Mouse (Mus musculus) lung, postnatal 0 days (tissue): ENCODE data around the gene Nacc1. TPM values are rescaled to one million over a fixed set of nuclear protein-coding genes. Genes with fewer than 3 reads are reported as not detected.

ENCODE experiments used
- ATAC-seq: fragments of 200-750 bp; cut with Nextera tagmentation; 2 replicates; pipeline ENCODE4 v1.8.0; 2017; ENCODE audit warnings: moderate library complexity
- DNase-seq: peaks from one replicate; pipeline ENCODE4 v3.0.0-alpha.2; 2016; ENCODE audit warnings: low spot score
- H3K27ac ChIP-seq: fragments of 300-500 bp; sonication (generic); 2 replicates; pipeline ENCODE4 v1.5.1; 2014; ENCODE audit warnings: antibody characterized with exemption, mild to moderate bottlenecking, low read length, mixed read lengths
- H3K27me3 ChIP-seq: fragments of 300-500 bp; sonication (generic); replicated peaks from 2 replicates; pipeline ENCODE4 v1.6.1; 2014; ENCODE audit warnings: low read length, mixed read lengths; ENCODE audit not compliant: insufficient read depth
- H3K36me3 ChIP-seq: fragments of 300-500 bp; sonication (generic); 2 replicates; pipeline ENCODE4 v1.6.1; 2014; ENCODE audit warnings: low read length, mixed read lengths; ENCODE audit not compliant: insufficient read depth
- H3K4me1 ChIP-seq: fragments of 300-500 bp; sonication (generic); 2 replicates; pipeline ENCODE4 v1.6.1; 2014; ENCODE audit warnings: antibody characterized with exemption, low read depth, low read length, mixed read lengths; ENCODE audit not compliant: insufficient read depth
- H3K4me2 ChIP-seq: fragments of 300-500 bp; sonication (generic); replicated peaks from 2 replicates; pipeline ENCODE4 v1.6.1; 2014; ENCODE audit warnings: low read depth, mild to moderate bottlenecking, low read length, moderate library complexity, mixed read lengths
- H3K4me3 ChIP-seq: fragments of 300-500 bp; sonication (generic); 2 replicates; pipeline ENCODE4 v1.5.1; 2014; ENCODE audit warnings: low read depth, low read length
- H3K9ac ChIP-seq: fragments of 300-500 bp; sonication (generic); replicated peaks from 2 replicates; pipeline ENCODE4 v1.6.1; 2014; ENCODE audit warnings: low read depth, mild to moderate bottlenecking
- H3K9me3 ChIP-seq: fragments of 300-500 bp; sonication (generic); 2 replicates; pipeline ENCODE4 v1.6.1; 2016; ENCODE audit warnings: low read length, mixed read lengths
- CTCF ChIP-seq: IDR thresholded peaks from 2 replicates; pipeline ENCODE4 v1.5.1; 2016; ENCODE audit warnings: antibody characterized with exemption, mild to moderate bottlenecking
- EP300 ChIP-seq: IDR thresholded peaks from 2 replicates; pipeline ENCODE4 v1.6.1; 2016; ENCODE audit warnings: antibody characterized with exemption, mild to moderate bottlenecking, control low read depth
- WGBS: fragments of 180-500 bp; shearing (Covaris S2); extraction: QIAGEN DNeasy Blood & Tissue Kit; methylation state at CpG from one replicate; pipeline ENCODE4 v1.1.7; 2014; 5-methylcytosine and 5-hydroxymethylcytosine counted together
- polyA plus RNA-seq: library from polyadenylated mRNA; unstranded; fragments of >200 nt; fragmentation: Nextera tagmentation; extraction: Ambion mirVana; gene quantifications from 2 replicates; pipeline ENCODE4 v1.2.1, GENCODE M21; 2015

Gene Nacc1
- polyA plus RNA-seq, 1 experiment from 2014 or later, result 7.4 TPM

DNA sequence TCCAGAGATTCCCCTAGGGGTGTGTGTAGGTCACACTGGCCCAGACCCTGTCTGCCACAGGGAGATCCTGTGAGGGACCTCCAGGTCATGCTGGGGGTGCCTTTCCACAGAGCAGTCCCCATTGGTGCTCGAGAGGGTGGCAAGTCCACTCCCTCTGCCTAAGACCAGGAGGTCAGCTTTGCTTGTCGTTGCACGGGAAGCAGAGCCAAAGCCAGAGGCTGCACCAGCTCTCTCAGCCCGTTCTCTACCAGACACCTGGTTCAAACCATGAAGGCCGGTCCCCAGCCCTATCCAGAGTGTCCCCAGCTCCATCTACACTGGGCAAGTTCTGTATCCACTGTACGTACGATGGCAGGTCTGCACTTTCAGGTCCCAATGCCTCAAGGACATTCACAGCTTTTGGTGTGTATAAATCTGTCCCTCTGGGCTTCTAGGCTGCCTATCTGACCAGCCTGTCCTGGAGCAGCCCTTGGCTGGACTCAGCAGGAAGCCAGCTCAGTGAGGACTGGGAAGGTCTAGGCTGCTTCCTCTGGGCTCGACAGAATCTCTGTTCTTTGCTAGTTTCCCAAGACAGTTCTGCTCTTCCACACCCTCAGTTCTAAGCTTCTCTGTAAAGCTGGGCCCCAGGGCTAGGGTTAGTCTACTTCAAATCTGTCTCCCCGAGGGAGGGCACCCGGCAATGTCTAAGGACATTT, 37.7 kb upstream of the Nacc1 start:
- WGBS, result 50% methylated on average over 10 of the region's 10 CpGs
- 0 out of 2 replicates have a peak, but pooled peaks have one; percentile 0 for ATAC-seq
- Histone ChIP-seq H3K4me3 (no peak overlapping the region), H3K27ac (peak overlapping the region; percentile 57), H3K4me2 (no peak overlapping the region), H3K36me3 (peaks cover 16% of the 10 kb centered on the region), H3K27me3 (no peaks in the 10 kb centered on the region), H3K4me1 (peaks cover 40% of the 10 kb centered on the region), H3K9me3 (no peaks in the 10 kb centered on the region), H3K9ac (0 out of 2 replicates have a peak overlapping the region, but pooled peaks have one; percentile 16)
- no peak for TF ChIP-seq CTCF
- no peak for TF ChIP-seq EP300
- DNase-seq, result no peak

DNA sequence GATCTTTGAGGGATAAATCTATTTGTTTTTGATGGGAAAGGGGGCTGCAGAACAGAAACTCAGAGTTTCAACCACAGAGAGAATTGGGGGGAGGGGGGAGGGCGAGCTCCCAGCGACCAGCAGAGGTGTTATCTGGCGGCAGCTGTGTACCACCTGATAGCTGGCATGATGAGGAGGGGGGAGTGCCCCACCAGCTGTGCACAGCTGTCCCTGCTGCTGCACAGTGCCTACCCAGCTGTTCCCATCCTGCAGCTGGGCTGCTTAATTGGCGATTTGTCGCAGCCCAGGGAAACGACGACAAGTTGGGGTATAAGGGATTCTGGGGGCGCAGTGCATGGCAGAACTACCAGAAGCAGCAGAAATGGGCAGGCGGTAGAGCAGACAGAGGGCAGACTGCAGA, 37.0 kb upstream of the Nacc1 start:
- H3K4me3 ChIP-seq, result no peak overlapping the region
- H3K36me3 ChIP-seq, result peaks cover 17% of the 10 kb centered on the region
- DNase-seq (no peak), ATAC-seq (no peak)
- H3K9me3 ChIP-seq, result no peaks in the 10 kb centered on the region
- H3K27ac ChIP-seq, result no peak overlapping the region
- no peak overlapping the region for H3K9ac ChIP-seq
- H3K4me2 ChIP-seq, result no peak overlapping the region
- peaks cover 36% of the 10 kb centered on the region for H3K4me1 ChIP-seq
- no peaks in the 10 kb centered on the region for H3K27me3 ChIP-seq
- 58% methylated on average over 9 of the region's 9 CpGs for WGBS
- TF ChIP-seq CTCF (no peak), EP300 (no peak)

DNA sequence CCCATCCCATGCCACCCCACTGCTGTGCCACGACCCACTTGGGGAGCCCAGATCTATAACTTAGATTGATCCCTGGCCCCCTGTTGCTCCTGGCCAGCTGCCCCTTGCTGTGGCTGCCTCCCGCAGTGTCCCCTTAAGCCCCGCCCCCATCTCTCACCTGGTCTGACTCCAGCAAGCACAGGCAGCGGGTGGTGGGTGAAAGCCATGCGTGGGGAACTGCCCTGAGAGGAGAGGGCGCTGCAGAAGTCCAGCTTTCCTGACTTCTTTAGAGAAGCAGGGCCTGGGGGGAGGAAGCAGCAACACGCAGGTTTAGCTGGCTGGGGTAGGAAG, 35.9 kb upstream of the Nacc1 start:
- ATAC-seq, result no peak
- Histone ChIP-seq H3K36me3 (peaks cover 17% of the 10 kb centered on the region), H3K9me3 (no peaks in the 10 kb centered on the region), H3K4me1 (peaks cover 36% of the 10 kb centered on the region), H3K27ac (peak overlapping the region; percentile 3), H3K27me3 (no peaks in the 10 kb centered on the region), H3K4me3 (no peak overlapping the region), H3K4me2 (peak overlapping the region; percentile 25), H3K9ac (no peak overlapping the region)
- 25% methylated on average over 7 of the region's 7 CpGs for WGBS
- TF ChIP-seq EP300, result no peak
- no peak for TF ChIP-seq CTCF
- no peak for DNase-seq

DNA sequence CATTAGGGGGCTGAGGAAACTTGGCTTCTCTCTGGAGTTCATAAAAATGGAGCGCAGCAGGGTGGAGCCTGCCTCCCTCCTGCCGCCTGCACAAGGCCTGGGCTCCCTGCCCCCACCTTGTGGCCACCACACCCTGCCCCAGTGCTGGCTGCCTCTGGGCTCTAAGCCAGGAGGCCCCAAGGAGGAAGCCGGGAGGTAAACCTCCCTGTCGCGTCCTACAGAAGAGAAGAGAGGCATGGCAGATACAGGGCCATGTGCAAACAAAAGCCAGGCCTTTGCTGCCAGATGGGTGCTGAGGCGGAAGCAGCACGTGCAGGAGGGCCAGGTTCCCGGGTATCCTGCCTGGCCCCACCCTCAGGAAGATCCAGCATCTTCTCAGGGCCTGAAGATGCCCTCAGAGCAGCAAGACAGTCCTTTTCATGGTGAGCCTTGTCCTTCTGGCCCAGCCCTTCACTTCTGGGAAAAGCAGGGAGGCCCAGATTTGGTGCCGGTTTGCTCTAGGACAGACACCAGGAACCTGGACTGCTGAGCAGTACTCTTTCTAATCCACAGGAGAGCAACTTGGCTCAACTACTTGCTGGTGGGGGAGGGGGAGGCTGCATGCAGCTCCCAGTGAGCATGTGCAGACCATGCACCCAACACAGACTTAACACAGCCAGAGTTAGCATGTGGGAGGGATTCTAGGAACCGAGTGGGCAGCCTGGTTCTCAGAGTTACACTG, 35.3 kb upstream of the Nacc1 start, which contains the start of gene G430095P16Rik:
Gene G430095P16Rik, plus strand, starts transcription at position 158 of the 721 bp plus-strand sequence.
- no peaks in the 10 kb centered on the region for H3K9me3 ChIP-seq
- H3K36me3 ChIP-seq, result peaks cover 17% of the 10 kb centered on the region
- peaks cover 36% of the 10 kb centered on the region for H3K4me1 ChIP-seq
- DNase-seq (peak; percentile 93), ATAC-seq (peak; percentile 90)
- H3K27ac ChIP-seq, result peak within 1 kb of the TSS; percentile 3
- TF ChIP-seq EP300 (peak; percentile 77), CTCF (peak; percentile 70)
- H3K4me2 ChIP-seq, result peak within 1 kb of the TSS; percentile 25
- no peak within 1 kb of the TSS for H3K9ac ChIP-seq
- WGBS, result 6% methylated on average over 10 of the region's 10 CpGs
- no peaks in the 10 kb centered on the region for H3K27me3 ChIP-seq
- no peak within 1 kb of the TSS for H3K4me3 ChIP-seq

DNA sequence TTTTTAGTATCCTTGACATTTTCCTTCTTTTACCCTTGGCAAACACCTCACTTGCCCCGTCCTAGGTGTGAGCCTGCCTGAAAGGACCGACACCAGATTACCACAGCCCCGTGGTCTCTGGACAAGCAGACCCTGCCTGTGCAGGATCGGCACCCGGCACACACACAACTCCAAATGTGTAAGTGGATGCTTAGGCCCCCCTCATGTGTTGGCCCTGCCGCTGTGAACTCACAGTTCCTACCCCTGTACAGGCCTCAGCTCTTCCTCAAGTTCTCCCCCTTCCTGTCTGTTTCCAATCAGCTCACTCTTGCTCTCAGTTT, 34.8 kb upstream of the Nacc1 start:
- ATAC-seq, result no peak
- Histone ChIP-seq H3K9me3 (no peaks in the 10 kb centered on the region), H3K4me2 (no peak overlapping the region), H3K4me3 (no peak overlapping the region), H3K36me3 (peaks cover 20% of the 10 kb centered on the region), H3K27me3 (no peaks in the 10 kb centered on the region), H3K9ac (no peak overlapping the region), H3K4me1 (peaks cover 36% of the 10 kb centered on the region), H3K27ac (peak overlapping the region; percentile 3)
- no peak for DNase-seq
- 32% methylated on average over 6 of the region's 6 CpGs for WGBS
- TF ChIP-seq EP300, result no peak
- no peak for TF ChIP-seq CTCF

DNA sequence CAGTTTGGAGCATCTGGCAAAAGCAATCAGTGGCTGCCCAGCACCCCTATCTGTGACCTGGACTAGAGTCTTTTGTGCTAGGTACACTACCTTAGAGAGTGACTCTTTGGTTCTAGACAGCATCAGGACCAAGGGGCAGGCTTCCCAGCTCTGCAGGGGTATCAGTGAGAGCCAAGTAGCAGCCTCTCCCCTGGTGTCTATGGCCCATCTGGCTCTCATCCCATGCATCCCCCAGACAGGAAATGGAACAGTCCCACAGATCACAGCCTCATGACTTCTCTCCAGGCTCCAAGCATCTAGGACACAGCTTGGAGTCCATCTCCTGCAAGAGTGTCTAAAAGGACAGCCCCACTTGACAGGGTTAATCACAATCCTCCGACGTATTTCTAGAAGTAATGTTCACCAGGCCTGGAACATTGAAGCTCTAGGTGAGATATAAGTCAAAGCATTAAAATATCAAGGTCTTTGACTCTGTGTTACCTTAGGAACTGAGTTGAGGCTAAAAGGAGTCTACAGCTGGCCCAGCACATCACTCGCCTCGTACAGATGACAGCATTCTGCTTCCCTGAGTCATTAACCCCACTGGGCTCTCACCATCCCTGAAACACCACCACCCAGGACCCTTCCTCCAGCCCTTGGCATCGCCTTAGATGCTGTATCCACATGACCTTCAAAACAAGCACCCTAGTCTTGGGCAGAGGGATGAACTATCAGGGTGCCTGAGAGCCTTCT, 31.5 kb upstream of the Nacc1 start:
- DNase-seq (no peak), ATAC-seq (no peak)
- H3K4me2 ChIP-seq, result no peak overlapping the region
- peaks cover 13% of the 10 kb centered on the region; the same call in 1 of the 2 replicates for H3K36me3 ChIP-seq
- H3K27ac ChIP-seq, result no peak overlapping the region
- no peak overlapping the region for H3K4me3 ChIP-seq
- WGBS, result 80% methylated on average over 5 of the region's 5 CpGs
- no peaks in the 10 kb centered on the region for H3K27me3 ChIP-seq
- H3K4me1 ChIP-seq, result peaks cover 19% of the 10 kb centered on the region
- no peak overlapping the region for H3K9ac ChIP-seq
- no peaks in the 10 kb centered on the region for H3K9me3 ChIP-seq
- TF ChIP-seq CTCF (no peak), EP300 (no peak)
